Mouse (Mus musculus): Measurements from ENCODE around the gene Tenm4. TPM values are rescaled to one million over a fixed set of nuclear protein-coding genes. Genes with fewer than 3 reads are reported as not detected.

Tenm4 gene
- total RNA-seq, 2 experiments from 2014 or later, result 96.7 to 119 TPM

DNA sequence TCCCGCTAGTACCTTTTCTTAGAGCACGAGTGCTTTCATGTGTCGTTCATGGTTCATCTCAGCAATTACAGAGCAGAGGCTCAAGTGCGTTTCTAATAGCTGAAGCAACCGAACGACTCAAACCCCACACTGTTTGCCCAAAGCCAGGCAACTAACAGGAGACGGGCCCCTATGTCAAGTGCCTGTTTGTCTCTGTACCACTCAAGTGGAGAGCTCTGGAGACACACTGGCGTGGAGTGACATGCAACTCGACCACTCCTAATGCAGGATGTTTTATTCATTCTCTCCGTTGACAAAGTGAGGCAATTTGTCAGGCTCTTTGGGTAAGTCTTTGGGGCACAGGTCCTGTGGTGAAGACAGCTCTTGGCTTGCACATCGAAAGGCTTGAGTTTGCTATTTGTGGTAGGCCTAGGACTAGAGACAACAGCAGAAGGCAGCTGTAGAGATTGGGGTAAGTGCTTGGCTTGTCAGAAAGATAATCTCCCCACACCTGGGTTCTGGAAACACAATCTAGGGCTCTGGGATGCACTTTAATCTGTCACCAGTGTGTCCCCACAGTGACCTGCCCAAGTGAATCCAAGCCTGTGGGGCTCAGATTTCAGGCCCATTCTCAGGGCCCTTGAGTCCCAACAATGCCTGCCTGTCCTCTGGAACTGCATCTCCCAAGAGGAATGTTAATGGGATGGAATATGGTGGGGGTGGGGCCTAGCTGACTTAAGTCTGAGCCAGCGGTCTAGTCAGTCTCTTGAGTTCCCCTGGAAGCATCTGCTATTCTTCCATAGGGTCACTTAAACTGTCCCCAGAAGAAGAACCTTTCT lies 490.5 kb downstream of the Tenm4 start:
- DNase-seq (ENCODE audit: extremely low spot score in 1 of 2, low spot score in 1 of 2), result no peak

- DNase-seq (ENCODE audit: extremely low spot score in 1 of 2, low spot score in 1 of 2), result no peak
Observed at GRCm38 (mm10) chr7:96663336-96663735, 492.3 kb downstream of the Tenm4 start.

- DNase-seq (ENCODE audit: extremely low spot score in 1 of 2, low spot score in 1 of 2), result no peak
Observed at GRCm38 (mm10) chr7:96666366-96666896, 495.4 kb downstream of the Tenm4 start.

DNA sequence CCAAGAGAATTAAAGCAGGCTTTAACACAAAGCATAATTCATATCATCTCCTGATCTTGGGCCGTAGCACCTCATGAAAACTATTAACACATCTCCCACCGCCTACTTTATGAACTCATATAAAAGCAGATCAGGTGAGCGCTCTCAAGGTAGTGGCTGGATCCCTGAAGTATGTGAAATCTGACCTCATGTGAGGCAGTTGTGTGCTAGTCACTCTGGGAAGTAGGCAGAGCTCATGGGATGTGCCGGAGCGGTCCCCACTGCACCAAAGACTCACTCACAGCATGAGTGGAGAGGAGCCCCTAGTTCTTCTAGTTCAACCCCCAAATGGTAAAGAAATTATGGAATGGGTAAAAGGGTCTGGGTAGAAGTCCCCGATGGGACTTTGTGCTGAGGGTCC lies 496.6 kb downstream of the Tenm4 start:
- DNase-seq (ENCODE audit: extremely low spot score in 1 of 2, low spot score in 1 of 2), result no peak

DNA sequence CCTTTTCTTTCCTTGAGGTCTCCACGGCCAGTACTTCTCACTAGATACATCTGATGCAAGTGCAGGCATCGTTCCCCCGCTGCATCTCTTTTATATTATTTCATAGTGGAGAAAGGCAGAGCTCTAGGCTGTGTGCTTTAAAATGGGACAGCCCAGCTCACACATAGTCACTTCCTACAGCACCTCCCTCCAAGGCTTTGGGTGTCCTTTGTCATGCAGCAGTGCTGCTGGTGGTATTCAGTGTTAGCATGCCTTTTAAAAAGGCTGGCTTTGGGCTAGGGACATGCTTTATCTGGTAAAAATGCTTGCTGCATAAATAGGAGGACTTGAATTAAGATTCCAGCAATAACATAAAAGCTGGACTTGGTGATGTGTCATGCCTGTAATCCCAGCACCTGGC lies 499.0 kb downstream of the Tenm4 start:
- no peak for DNase-seq (ENCODE audit: extremely low spot score in 1 of 2, low spot score in 1 of 2)

GRCm38 (mm10) chr7:96672322-96672914 lies 501.4 kb downstream of the Tenm4 start:
- no peak for DNase-seq (ENCODE audit: extremely low spot score in 1 of 2, low spot score in 1 of 2)

GRCm38 (mm10) chr7:96677082-96677481 lies 506.0 kb downstream of the Tenm4 start:
- no peak for DNase-seq (ENCODE audit: extremely low spot score in 1 of 2, low spot score in 1 of 2)

DNA sequence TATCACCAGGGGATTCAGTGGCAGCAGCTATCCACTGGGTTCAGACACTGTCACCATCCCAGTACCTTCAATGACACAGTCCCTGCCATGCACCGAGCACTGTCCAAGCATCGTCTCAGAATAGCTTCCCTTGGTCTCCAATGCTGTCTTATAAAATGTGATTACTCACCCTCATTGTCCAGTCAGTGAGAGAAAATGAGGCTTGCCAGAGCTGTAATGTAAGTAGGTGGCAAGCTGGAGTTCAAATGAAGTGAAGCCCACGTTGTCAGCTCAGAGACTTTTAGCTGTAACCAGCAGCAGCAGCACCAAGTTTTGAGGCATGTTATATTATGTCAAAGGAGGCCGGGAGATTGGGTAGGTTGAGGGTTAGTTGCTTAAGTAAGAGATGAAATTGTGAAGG lies 507.2 kb downstream of the Tenm4 start:
- no peak for DNase-seq (ENCODE audit: extremely low spot score in 1 of 2, low spot score in 1 of 2)

GRCm38 (mm10) chr7:96679746-96680145 lies 508.7 kb downstream of the Tenm4 start:
- DNase-seq (ENCODE audit: extremely low spot score in 1 of 2, low spot score in 1 of 2), result no peak

DNA sequence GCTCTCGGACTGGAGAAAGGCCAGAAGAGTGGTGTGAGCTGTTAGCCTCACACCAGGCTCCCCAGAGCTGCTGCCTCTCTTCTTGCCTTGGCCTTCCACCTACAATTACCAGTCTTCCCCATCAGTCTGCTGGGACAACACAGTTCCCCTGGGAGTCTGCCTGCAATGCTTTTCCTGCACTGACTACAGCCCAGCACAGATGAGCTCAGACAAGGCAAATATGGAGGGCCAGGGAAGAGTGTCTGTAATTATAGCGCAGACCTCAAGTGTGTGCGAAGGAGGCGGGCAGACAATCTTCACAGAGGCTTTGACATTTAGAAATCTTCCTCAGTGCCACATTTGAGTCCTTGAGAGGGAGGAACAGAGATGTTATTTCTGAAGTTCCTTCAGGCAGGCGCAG lies 509.4 kb downstream of the Tenm4 start:
- DNase-seq (ENCODE audit: extremely low spot score in 1 of 2, low spot score in 1 of 2), result no peak

DNA sequence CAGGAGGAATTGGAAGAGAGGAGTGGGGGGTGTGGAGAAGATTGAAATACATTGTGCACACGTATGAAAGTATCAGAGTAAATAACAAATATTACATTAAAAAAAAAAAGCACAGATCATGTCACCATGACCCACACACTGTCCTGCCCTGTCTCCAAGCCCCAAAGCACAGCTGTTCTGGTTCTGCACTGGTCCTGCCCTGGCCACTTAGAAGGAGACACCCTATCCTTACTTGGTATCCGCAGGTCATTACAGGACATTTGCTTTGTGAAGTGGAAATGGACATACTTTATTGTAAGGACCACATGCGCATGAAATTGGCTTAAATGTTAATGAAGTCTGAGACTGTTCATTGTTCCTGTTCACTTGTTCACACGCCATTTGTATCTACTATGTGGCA lies 510.8 kb downstream of the Tenm4 start:
- no peak for DNase-seq (ENCODE audit: extremely low spot score in 1 of 2, low spot score in 1 of 2)

GRCm38 (mm10) chr7:96688141-96688540 lies 517.1 kb downstream of the Tenm4 start:
- no peak for DNase-seq (ENCODE audit: extremely low spot score in 1 of 2, low spot score in 1 of 2)

GRCm38 (mm10) chr7:96701097-96701845 lies 530.2 kb downstream of the Tenm4 start:
- DNase-seq (ENCODE audit: extremely low spot score in 1 of 2, low spot score in 1 of 2), result no peak

- DNase-seq (ENCODE audit: extremely low spot score in 1 of 2, low spot score in 1 of 2), result no peak
Observed at GRCm38 (mm10) chr7:96703958-96704357, 532.9 kb downstream of the Tenm4 start.

DNA sequence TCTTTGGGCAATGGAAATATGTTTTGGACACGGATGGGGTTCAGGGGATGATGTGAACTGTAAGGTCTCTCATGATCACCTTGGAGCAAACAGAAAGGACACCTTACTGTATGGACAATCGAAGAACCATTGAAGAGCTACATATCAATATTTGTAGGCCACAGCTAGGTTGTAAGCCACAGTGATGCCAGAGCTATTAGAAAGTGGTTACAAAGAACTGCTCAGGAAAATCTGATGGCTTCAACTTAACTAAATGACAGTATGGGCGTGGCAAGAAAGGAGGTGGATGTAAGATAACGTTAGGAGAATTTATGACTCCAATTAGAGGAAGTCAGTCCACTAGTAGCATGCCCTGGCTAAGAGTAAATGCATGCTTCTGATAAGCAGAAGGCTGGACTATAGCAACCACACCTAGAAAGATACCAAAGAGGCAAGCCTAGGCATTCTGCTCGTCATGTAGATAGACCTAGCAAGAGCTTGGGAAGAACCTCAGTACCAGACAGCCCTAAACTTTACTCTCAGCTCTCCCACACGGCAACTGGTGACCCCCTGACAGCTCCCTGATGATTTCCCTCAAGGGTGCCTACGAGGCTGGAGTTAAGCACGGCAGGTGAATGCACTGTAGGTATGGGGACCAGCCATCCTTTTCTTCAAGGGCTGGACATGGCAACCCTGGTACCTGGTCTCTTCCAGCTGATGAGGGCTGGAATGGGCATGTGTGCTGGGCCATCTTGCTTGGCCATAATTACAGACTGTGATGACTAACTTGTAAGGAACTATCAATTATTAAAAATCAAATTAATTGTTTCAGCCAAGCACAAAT lies 534.5 kb downstream of the Tenm4 start:
- DNase-seq (ENCODE audit: extremely low spot score in 1 of 2, low spot score in 1 of 2), result no peak

DNA sequence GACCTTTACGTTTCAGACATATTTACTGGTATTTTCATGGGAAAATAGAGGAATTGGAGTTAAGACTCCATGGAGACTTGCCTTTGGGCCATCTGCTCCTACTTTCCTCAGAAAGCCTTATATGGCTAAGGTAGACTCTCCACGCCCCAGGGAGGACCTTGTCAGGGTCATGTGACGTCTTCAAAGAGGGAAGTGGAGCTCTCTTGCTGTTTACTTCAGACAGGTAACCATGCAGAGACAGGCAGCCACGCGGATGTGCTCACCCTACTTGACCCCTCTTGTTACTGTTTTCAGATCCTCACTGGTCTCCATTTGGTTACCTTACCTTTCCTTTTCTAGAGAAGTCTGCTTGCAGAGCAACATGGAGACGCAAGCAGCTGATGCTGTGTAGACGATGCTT lies 535.5 kb downstream of the Tenm4 start:
- no peak for DNase-seq (ENCODE audit: extremely low spot score in 1 of 2, low spot score in 1 of 2)

DNA sequence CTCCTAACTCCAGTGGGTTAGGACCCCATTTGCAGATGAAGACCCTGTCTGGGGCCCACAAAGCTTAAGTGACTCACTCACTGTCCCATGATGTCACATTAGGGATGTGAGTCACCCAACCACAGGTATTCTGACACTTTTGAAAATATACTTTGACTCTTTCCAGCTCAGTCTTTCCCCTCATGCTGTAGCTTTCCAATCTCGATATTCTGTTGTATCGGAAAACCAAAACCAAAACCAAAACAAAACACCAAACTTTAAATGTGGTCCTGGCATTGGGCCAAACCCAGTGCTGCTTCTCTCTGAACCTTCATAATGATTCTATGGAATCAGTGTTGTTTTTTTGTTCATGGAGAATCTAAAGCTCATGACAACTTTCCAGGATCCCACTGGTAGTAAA lies 536.1 kb downstream of the Tenm4 start:
- no peak for DNase-seq (ENCODE audit: extremely low spot score in 1 of 2, low spot score in 1 of 2)

- no peak for DNase-seq (ENCODE audit: extremely low spot score in 1 of 2, low spot score in 1 of 2)
Observed at GRCm38 (mm10) chr7:96708071-96708470, 537.0 kb downstream of the Tenm4 start.

DNA sequence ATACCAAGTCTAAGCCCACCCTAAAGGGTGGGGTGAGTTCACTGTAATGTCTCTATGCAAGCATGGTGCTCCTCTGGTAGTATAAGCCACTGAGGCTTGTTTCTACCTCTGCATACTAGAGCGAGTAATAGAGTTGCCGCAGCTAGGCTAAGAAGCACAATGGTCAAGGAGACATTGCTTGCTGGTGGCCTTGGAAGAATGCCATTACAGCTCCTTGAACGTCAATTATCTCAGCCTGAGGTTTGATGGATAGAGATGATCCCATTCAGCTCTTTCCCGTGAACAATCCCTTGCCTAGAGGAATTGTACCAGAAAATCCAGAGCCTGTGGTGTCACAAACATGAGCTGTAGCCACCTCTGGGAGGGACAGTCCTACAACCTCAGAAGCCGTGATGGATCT lies 537.5 kb downstream of the Tenm4 start:
- no peak for DNase-seq (ENCODE audit: extremely low spot score in 1 of 2, low spot score in 1 of 2)

DNA sequence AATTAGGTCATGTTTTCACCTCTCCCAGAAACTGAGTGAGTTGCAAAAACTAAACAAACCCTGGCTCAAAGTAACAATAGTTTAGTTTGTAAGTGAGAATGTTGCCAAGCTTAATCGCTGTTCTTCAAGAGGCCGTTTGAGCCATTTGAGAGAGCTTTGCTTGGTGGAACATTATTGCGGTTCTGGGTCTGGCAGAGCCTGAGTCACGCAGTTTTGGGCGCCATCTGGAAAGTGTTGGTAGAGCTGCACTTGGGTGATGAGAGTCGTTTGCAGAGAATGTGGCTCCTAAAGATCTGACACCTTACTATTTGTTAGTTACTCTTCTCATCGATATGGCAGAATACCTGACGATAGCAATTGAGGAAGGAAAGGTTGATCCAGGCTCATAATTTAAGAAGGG lies 537.9 kb downstream of the Tenm4 start:
- no peak for DNase-seq (ENCODE audit: extremely low spot score in 1 of 2, low spot score in 1 of 2)
